Mouse (Mus musculus) testis, adult 2 months (tissue): Measurements from ENCODE around the gene 4931422A03Rik. TPM values are rescaled to one million over a fixed set of nuclear protein-coding genes. Genes with fewer than 3 reads are reported as not detected.

ENCODE experiments used
- H3K27ac ChIP-seq: fragments of 200-500 bp; 2 replicates; pipeline ENCODE4 v1.5.1; 2012; ENCODE audit warnings: low read depth, low read length; ENCODE audit not compliant: control insufficient read depth, insufficient read depth
- H3K27me3 ChIP-seq: fragments of 200-500 bp; 2 replicates; pipeline ENCODE4 v1.6.1; 2012; ENCODE audit warnings: mild to moderate bottlenecking, low read length, moderate library complexity; ENCODE audit not compliant: control insufficient read depth, insufficient read depth
- H3K36me3 ChIP-seq: fragments of 200-500 bp; 2 replicates; pipeline ENCODE4 v1.6.1; 2012; ENCODE audit warnings: mild to moderate bottlenecking, low read length; ENCODE audit not compliant: control insufficient read depth, insufficient read depth
- H3K4me1 ChIP-seq: fragments of 200-500 bp; 2 replicates; pipeline ENCODE4 v1.6.1; 2012; ENCODE audit warnings: low read length; ENCODE audit not compliant: control insufficient read depth, insufficient read depth
- H3K4me3 ChIP-seq: fragments of 200-500 bp; 2 replicates; pipeline ENCODE4 v1.5.1; 2012; ENCODE audit warnings: low read depth, mild to moderate bottlenecking, low read length, moderate library complexity, mixed read lengths; ENCODE audit not compliant: control insufficient read depth
- CTCF ChIP-seq: fragments of 200-500 bp; IDR thresholded peaks from 2 replicates; pipeline ENCODE4 v1.5.1; 2012; ENCODE audit warnings: low read depth, mild to moderate bottlenecking, inconsistent platforms, low read length, moderate library complexity; ENCODE audit not compliant: control insufficient read depth, insufficient read depth, insufficient replicate concordance
- POLR2A ChIP-seq: fragments of 200-500 bp; IDR thresholded peaks from 2 replicates; pipeline ENCODE4 v1.6.1; 2012; ENCODE audit warnings: low read depth, mild to moderate bottlenecking, inconsistent platforms, low read length, moderate library complexity; ENCODE audit not compliant: control insufficient read depth
- polyA plus RNA-seq: library from polyadenylated mRNA; depleted of rRNA; stranded (reverse); fragments of >200 nt; gene quantifications from 2 replicates; pipeline ENCODE4 v1.2.3, GENCODE M21; 2012

The 4931422A03Rik gene
- polyA plus RNA-seq, 1 experiment: 50.4 TPM

- no peak for TF ChIP-seq POLR2A
- no peak for TF ChIP-seq CTCF
These were observed 62.8 kb downstream of the 4931422A03Rik start for GRCm38 (mm10) chr2:103965391-103965790.

GRCm38 (mm10) chr2:103962349-103962748, 65.8 kb downstream of the 4931422A03Rik start:
- H3K36me3 ChIP-seq: no peaks in the 10 kb centered on the region
- H3K27ac ChIP-seq: no peak overlapping the region
- H3K4me3 ChIP-seq: no peak overlapping the region
- no peak for TF ChIP-seq POLR2A
- TF ChIP-seq CTCF: no peak
- H3K27me3 ChIP-seq: no peaks in the 10 kb centered on the region
- H3K4me1 ChIP-seq: no peaks in the 10 kb centered on the region

More at GRCm38 (mm10) chr2:103965391-103965790, 62.8 kb downstream of the 4931422A03Rik start:
- Histone ChIP-seq H3K36me3 (no peaks in the 10 kb centered on the region), H3K27me3 (no peaks in the 10 kb centered on the region; the same call in 1 of the 2 replicates), H3K4me1 (peaks cover 5% of the 10 kb centered on the region; the same call in 1 of the 2 replicates), H3K27ac (no peak overlapping the region), H3K4me3 (no peak overlapping the region)

GRCm38 (mm10) chr2:103959574-103959973, 68.6 kb downstream of the 4931422A03Rik start:
- Histone ChIP-seq H3K27me3 (no peaks in the 10 kb centered on the region), H3K4me3 (no peak overlapping the region), H3K4me1 (no peaks in the 10 kb centered on the region), H3K27ac (no peak overlapping the region), H3K36me3 (no peaks in the 10 kb centered on the region)
- TF ChIP-seq POLR2A (no peak), CTCF (no peak)

- no peaks in the 10 kb centered on the region for H3K36me3 ChIP-seq
- TF ChIP-seq CTCF: no peak
- TF ChIP-seq POLR2A: no peak
These were observed 69.1 kb downstream of the 4931422A03Rik start for GRCm38 (mm10) chr2:103959066-103959465.

GRCm38 (mm10) chr2:103958634-103959033, 69.5 kb downstream of the 4931422A03Rik start:
- Histone ChIP-seq H3K27me3 (no peaks in the 10 kb centered on the region), H3K27ac (no peak overlapping the region), H3K4me3 (no peak overlapping the region), H3K4me1 (no peaks in the 10 kb centered on the region), H3K36me3 (no peaks in the 10 kb centered on the region)
- TF ChIP-seq POLR2A (no peak), CTCF (no peak)

More at GRCm38 (mm10) chr2:103959066-103959465, 69.1 kb downstream of the 4931422A03Rik start:
- H3K4me1 ChIP-seq: no peaks in the 10 kb centered on the region
- no peak overlapping the region for H3K27ac ChIP-seq
- H3K27me3 ChIP-seq: no peaks in the 10 kb centered on the region
- H3K4me3 ChIP-seq: no peak overlapping the region

- H3K27ac ChIP-seq: no peak within 1 kb of the TSS
- H3K27me3 ChIP-seq: no peaks in the 10 kb centered on the region
- no peak for TF ChIP-seq POLR2A
- TF ChIP-seq CTCF: no peak
- H3K4me3 ChIP-seq: no peak within 1 kb of the TSS
- no peaks in the 10 kb centered on the region for H3K4me1 ChIP-seq
- no peaks in the 10 kb centered on the region for H3K36me3 ChIP-seq
These were observed 70.3 kb downstream of the 4931422A03Rik start, which contains the start of gene Lmo2 for GRCm38 (mm10) chr2:103957649-103958546. Gene Lmo2, plus strand, starts transcription at chr2:103957986.

GRCm38 (mm10) chr2:103956867-103957266, 71.3 kb downstream of the 4931422A03Rik start:
- Histone ChIP-seq H3K4me3 (no peak overlapping the region), H3K27me3 (no peaks in the 10 kb centered on the region), H3K27ac (no peak overlapping the region), H3K4me1 (no peaks in the 10 kb centered on the region), H3K36me3 (no peaks in the 10 kb centered on the region)
- TF ChIP-seq POLR2A (no peak), CTCF (no peak)
